Mouse (Mus musculus) lung, embryonic 14.5 days (tissue): ENCODE measurements around the gene Vps26c. TPM values are rescaled to one million over a fixed set of nuclear protein-coding genes. Genes with fewer than 3 reads are reported as not detected.

ENCODE experiments used
- ATAC-seq: fragments of 200-750 bp; cut with Nextera tagmentation; 2 replicates; pipeline ENCODE4 v1.8.0; 2017; ENCODE audit warnings: mild to moderate bottlenecking, moderate TSS enrichment, moderate library complexity; ENCODE audit not compliant: insufficient read depth
- DNase-seq: peaks from one replicate; pipeline ENCODE4 v3.0.0-alpha.2; 2015
- H3K27ac ChIP-seq: fragments of 300-500 bp; sonication (generic); 2 replicates; pipeline ENCODE4 v1.5.1; 2014; ENCODE audit warnings: low read depth, mild to moderate bottlenecking, moderate library complexity
- H3K27me3 ChIP-seq: fragments of 300-500 bp; sonication (generic); 2 replicates; pipeline ENCODE4 v1.6.1; 2014; ENCODE audit warnings: low read length, control low read depth; ENCODE audit not compliant: insufficient read depth
- H3K36me3 ChIP-seq: fragments of 300-500 bp; sonication (generic); 2 replicates; pipeline ENCODE4 v1.6.1; 2014; ENCODE audit warnings: control low read depth; ENCODE audit not compliant: insufficient read depth
- H3K4me1 ChIP-seq: fragments of 300-500 bp; sonication (generic); 2 replicates; pipeline ENCODE4 v1.6.1; 2014; ENCODE audit warnings: antibody characterized with exemption, control low read depth; ENCODE audit not compliant: insufficient read depth
- H3K4me2 ChIP-seq: fragments of 300-500 bp; sonication (generic); 2 replicates; pipeline ENCODE4 v1.6.1; 2014; ENCODE audit warnings: mild to moderate bottlenecking
- H3K4me3 ChIP-seq: fragments of 300-500 bp; sonication (generic); 2 replicates; pipeline ENCODE4 v1.5.1; 2014; ENCODE audit warnings: low read depth, low read length
- H3K9ac ChIP-seq: fragments of 300-500 bp; sonication (generic); 2 replicates; pipeline ENCODE4 v1.6.1; 2014
- H3K9me3 ChIP-seq: fragments of 300-500 bp; sonication (generic); 2 replicates; pipeline ENCODE4 v1.6.1; 2016; ENCODE audit warnings: low read depth, low read length, control low read depth
- CTCF ChIP-seq: IDR thresholded peaks from 2 replicates; pipeline ENCODE4 v1.5.1; 2016; ENCODE audit warnings: antibody characterized with exemption, low read depth
- WGBS: fragments of 180-500 bp; shearing (Covaris S2); extraction: QIAGEN DNeasy Blood & Tissue Kit; methylation state at CpG from one replicate; pipeline ENCODE4 v1.1.7; 2014; 5-methylcytosine and 5-hydroxymethylcytosine counted together
- polyA plus RNA-seq: library from polyadenylated mRNA; unstranded; fragments of >200 nt; fragmentation: Nextera tagmentation; extraction: Ambion mirVana; gene quantifications from 2 replicates; pipeline ENCODE4 v1.2.1, GENCODE M21; 2014

Gene Vps26c
- polyA plus RNA-seq = 54.9 and 63.7 TPM in 2 replicates

DNA sequence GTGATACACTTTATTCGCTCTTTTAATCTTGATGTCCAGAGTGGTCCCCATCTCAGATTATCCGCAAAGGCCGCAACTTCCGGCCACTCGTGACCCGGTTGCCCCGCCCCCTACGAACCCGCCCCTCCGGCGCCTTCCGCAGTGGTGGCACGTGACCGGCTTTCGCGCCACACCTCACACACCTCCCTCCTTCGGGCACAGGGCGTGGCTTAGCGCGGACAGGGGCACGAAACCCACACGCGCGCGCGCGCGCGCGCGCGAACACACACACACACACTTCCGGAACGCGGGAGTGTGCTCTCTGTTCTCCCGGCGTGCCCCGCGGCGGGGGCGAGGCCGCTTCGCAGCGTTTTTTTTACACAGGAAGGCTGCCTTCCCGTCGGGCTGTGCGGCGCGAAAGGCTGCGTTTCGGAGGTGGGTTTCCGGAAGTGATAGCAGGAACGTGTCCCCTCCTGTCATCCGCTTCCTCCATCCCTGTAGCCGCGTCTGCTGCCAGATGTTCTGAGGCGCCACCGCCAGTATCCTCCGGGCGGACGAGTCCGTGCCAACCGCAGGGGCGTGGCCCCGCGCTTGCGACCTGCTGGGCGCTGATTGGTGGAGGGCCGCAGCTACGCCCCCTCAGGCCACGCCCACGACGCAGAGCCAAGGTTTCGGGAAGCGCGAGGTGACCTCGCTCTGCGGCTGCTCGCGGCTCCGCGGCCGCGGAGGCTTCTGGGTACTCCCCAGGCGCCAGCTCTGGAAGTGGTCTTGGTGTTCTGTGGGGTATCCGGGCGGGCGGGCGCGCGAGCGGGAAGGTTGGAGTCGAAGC is at the start of gene Vps26c:
TSS of gene Vps26c (minus strand) at position 487 of the 808 bp plus-strand sequence.
- H3K27ac ChIP-seq = peak within 1 kb of the TSS; percentile 96
- under 1% methylated on average over 93 of the region's 93 CpGs for WGBS
- H3K27me3 ChIP-seq = no peaks in the 10 kb centered on the region
- peak; percentile 93 for ATAC-seq
- H3K4me1 ChIP-seq = peaks cover 17% of the 10 kb centered on the region
- H3K4me3 ChIP-seq = peak within 1 kb of the TSS; percentile 76
- H3K36me3 ChIP-seq = no peaks in the 10 kb centered on the region
- H3K4me2 ChIP-seq = peak within 1 kb of the TSS; percentile 82
- DNase-seq = peak; percentile 99
- peak within 1 kb of the TSS; percentile 75 for H3K9ac ChIP-seq
- TF ChIP-seq CTCF = 0 out of 2 replicates have a peak, but pooled peaks have one; percentile 3
- no peaks in the 10 kb centered on the region for H3K9me3 ChIP-seq

DNA sequence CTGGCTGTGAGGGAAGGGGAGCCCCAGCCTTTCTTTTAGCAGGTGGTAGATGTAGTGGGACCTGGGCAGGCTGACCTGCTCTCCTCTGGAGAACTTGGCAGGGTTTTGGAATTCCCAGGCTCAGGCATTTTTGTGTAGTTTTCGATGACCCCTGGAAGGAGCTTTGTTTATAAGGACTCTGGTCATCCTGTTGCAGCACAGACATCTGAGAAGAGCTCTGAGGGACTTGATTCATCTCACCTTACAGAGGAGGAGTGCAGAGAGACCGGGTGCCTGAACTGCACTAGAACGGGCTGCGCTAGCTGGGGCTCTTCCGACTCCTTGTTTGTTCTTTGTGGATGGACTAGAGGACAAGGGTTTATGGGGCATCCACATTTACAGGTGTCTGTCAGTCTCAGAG is 49.1 kb upstream of the Vps26c start:
- peaks cover 13% of the 10 kb centered on the region for H3K4me1 ChIP-seq
- no peaks in the 10 kb centered on the region for H3K36me3 ChIP-seq
- no peaks in the 10 kb centered on the region for H3K9me3 ChIP-seq
- no peak for ATAC-seq
- H3K27me3 ChIP-seq = no peaks in the 10 kb centered on the region
- no peak overlapping the region for H3K4me2 ChIP-seq
- no peak overlapping the region for H3K9ac ChIP-seq
- WGBS = 46% methylated on average over 5 of the region's 5 CpGs
- H3K27ac ChIP-seq = no peak overlapping the region
- no peak for TF ChIP-seq CTCF
- no peak for DNase-seq
- no peak overlapping the region for H3K4me3 ChIP-seq

GRCm38 (mm10) chr16:94574718-94575094 is 48.1 kb upstream of the Vps26c start:
- Histone ChIP-seq H3K27ac (no peak overlapping the region), H3K9me3 (no peaks in the 10 kb centered on the region), H3K36me3 (no peaks in the 10 kb centered on the region), H3K4me2 (no peak overlapping the region; the same call in 1 of the 2 replicates), H3K27me3 (no peaks in the 10 kb centered on the region), H3K4me3 (no peak overlapping the region), H3K9ac (no peak overlapping the region), H3K4me1 (peaks cover 13% of the 10 kb centered on the region)
- ATAC-seq (no peak), DNase-seq (no peak)
- no peak for TF ChIP-seq CTCF

DNA sequence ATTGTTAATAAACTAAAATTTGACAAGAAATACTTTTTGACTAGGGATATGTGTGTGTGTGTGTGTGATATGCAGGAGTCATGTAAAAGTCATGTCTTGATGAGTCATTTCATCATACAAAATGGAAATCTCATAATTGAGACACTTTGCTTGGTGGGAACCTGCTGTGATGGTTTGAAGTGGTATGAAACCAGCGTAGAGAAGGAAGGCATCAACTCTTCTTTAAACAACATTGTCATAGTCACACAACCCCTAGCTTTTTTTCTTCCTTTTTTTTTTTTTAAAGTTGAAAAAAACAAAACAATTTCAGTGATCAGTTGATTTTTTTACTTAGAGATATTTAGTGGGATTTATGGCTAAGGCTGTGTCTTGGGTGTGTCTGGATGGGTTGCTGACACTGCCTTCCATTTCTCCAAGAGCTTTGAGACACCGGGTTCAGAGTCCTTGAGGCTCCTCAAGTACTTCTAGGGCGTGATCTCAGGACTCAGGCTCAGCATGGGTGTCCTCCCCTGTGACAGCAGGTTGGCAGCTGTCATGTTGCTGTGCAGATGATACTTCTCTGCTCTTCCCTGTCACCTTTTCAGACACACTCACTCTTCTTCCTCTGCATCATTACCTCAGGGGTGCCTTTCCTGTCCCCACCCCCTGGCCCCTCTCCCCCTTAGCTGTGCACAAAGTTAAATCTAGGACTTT is 47.5 kb upstream of the Vps26c start:
- Histone ChIP-seq H3K27ac (no peak overlapping the region), H3K36me3 (no peaks in the 10 kb centered on the region), H3K9ac (no peak overlapping the region), H3K27me3 (no peaks in the 10 kb centered on the region), H3K9me3 (no peaks in the 10 kb centered on the region), H3K4me3 (no peak overlapping the region), H3K4me2 (no peak overlapping the region; the same call in 1 of the 2 replicates), H3K4me1 (peaks cover 13% of the 10 kb centered on the region)
- DNase-seq (no peak), ATAC-seq (no peak)
- TF ChIP-seq CTCF = no peak
- 68% methylated on average over 3 of the region's 3 CpGs for WGBS

DNA sequence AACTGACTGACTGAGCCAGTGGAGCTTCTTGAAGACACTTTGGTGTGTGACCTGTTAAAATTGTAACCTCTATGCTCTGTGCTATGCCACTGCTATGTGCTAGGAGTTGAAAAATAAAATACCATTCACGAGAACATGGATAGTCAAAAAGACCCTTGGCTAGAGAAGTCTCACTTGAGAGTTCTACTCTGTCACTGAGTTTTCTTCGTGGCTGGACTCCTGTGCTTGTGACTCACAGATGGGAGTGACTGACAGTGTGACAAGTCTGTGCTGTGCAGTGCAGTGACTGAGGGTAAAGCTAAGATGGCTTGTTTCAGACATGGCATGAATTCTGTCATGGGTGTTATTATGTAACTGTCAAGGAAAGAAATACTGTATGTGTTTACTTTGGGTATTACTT is 45.8 kb upstream of the Vps26c start:
- H3K27ac ChIP-seq = no peak overlapping the region
- no peaks in the 10 kb centered on the region for H3K36me3 ChIP-seq
- no peak for DNase-seq
- WGBS = 23% methylated on average over 2 of the region's 2 CpGs
- H3K4me2 ChIP-seq = peak overlapping the region; percentile 90
- H3K4me3 ChIP-seq = 0 out of 2 replicates have a peak overlapping the region, but pooled peaks have one; percentile 4
- no peak for TF ChIP-seq CTCF
- no peak overlapping the region for H3K9ac ChIP-seq
- ATAC-seq = no peak
- peaks cover 20% of the 10 kb centered on the region for H3K4me1 ChIP-seq
- no peaks in the 10 kb centered on the region for H3K27me3 ChIP-seq
- no peaks in the 10 kb centered on the region for H3K9me3 ChIP-seq

- Histone ChIP-seq H3K27me3 (no peaks in the 10 kb centered on the region), H3K27ac (peak overlapping the region; percentile 100), H3K36me3 (no peaks in the 10 kb centered on the region), H3K4me1 (peaks cover 20% of the 10 kb centered on the region), H3K9ac (peak overlapping the region; percentile 100), H3K9me3 (no peaks in the 10 kb centered on the region), H3K4me3 (peak overlapping the region; percentile 98), H3K4me2 (peak overlapping the region; percentile 90)
- 24% methylated on average over 10 of the region's 10 CpGs for WGBS
- DNase-seq (peak; percentile 31), ATAC-seq (no peak; the same call in 1 of the 2 replicates)
- no peak for TF ChIP-seq CTCF
These were observed 44.7 kb upstream of the Vps26c start for GRCm38 (mm10) chr16:94571111-94571993.
